Mouse (Mus musculus): ENCODE data around the gene Shoc2.
"Not testable (repeated sequence)": the region's sequence is repeated elsewhere in the genome, so short reads cannot be mapped to it uniquely, and the experiment has no call there.

Shoc2 gene

DNA sequence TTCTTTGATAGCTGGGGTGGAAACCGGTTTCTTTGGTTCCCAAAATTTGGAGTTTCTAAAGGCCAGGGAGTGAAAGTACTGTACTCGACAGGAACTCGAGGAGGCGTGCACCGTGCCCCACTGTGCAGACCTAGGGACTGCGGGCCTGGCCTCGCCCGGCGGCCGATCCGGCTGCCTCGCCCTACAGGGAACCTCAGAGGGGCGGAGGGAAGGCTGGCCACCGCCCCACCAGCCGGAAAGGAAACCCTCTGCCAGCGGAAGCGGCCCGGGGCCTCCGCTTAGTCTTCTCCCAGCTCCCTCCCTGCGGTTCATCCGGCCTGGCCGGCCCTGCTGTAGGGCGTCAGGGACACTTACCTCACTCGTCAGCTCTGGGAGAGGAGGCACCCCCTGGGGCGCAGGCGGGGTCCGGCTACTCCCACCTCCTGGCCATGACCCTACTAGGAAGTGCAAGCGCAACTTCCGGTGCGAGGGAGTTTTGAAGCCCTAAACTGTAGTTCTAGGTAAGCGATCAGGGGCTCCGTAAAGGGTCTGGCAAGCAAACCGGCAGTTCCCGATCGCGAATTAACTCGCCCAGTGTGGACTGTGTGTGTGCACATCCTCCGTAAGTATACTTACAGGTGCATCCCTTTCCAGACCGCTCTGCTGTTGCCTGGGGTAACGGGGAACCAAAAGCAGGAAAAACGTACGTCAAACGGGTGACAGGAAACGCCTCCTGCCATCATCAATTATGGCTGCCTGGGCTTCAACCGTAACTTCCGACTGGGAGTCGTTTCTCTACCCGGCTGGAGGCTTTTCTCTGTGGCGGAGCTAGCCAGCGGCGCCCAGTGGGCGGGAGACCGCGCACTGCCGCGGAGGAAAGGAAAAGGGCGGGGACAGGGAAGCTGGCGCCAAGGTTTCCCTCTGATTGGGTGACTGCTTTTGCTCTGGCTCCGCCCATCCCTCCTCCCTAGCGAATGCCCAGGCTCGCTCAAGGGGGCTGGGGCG, at the start of gene Shoc2, which contains the start of gene Bbip1:
Gene Shoc2, plus strand, starts transcription at position 505 of the 984 bp plus-strand sequence.
Gene Bbip1, minus strand, starts transcription at position 826 of the 984 bp plus-strand sequence.
- DNase-seq (ENCODE audit: low read depth) = peak; percentile 99

DNA sequence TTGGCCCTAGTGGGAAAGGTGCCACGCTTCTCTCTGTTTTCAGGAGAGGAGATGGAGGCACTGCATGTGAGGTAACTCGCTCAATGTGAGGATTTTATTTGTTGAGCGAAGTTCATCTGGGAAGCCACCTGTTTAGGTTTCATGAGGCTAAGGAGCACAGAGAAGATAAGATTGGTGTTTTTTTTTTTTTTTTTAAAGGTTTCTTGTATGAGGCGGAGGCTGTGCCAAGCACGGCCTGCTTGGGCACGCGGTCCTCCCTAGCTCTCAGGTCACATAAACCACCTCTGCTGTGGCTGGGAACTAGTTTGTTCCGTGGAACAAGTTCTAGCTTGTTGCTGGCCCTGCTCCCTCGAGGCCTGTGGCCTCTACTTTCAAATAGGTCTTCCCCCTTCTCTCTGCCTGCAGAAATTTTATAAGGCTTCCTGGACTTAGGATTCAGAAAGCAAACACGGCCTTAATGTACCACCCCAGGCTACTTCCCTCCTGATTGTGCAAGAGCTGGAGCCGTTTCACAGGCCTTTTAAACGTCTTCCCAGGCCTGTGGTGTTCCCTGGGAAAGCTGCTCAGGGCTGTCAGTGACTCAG, 49.5 kb upstream of the Shoc2 start:
- DNase-seq (ENCODE audit: low read depth) = no peak

DNA sequence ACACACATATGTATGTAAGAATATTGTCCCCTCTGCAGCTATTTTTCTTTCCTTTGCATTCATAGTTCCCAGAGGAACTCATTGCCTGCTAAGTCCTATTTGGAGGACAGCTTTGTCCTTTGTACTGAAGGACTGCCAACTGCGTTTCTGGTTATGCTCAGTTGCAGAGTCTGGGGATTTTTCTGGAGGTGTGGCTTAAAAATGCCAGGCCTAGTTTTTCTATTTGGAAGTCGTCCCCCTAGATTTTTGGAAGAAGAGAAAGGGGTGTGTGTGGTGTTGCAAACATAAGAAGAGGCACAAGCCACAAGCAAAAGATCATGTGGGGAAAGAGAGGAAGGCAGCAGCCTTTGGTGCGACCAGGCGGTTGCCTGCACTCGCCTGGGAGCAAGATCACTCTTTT, 46.1 kb upstream of the Shoc2 start:
- DNase-seq (ENCODE audit: low read depth) = no peak

DNA sequence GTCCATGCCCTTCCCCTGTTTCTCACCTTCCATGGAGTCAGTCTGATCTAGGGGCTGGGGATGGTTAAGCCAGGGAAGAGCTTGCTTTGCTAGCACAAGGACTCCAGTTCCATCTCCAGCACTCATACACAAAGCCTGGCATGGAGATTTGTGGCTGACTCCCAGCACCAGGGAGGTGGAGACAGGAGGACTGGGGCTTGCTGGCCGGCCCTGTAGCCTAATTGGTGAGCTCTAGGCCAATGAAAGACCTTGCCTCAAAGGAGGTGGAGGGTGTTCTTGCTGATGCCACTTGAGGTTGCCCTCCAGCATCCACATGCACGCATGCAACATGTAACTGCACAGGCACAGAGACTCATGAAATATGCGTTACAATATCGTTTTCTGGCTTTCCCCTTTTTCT, 45.6 kb upstream of the Shoc2 start:
- DNase-seq (ENCODE audit: low read depth) = no peak

GRCm38 (mm10) chr19:53898970-53899900, 44.9 kb upstream of the Shoc2 start:
- no peak for DNase-seq (ENCODE audit: low read depth)

- no peak for DNase-seq (ENCODE audit: low read depth)
These were observed 44.0 kb upstream of the Shoc2 start for GRCm38 (mm10) chr19:53899941-53900610.

DNA sequence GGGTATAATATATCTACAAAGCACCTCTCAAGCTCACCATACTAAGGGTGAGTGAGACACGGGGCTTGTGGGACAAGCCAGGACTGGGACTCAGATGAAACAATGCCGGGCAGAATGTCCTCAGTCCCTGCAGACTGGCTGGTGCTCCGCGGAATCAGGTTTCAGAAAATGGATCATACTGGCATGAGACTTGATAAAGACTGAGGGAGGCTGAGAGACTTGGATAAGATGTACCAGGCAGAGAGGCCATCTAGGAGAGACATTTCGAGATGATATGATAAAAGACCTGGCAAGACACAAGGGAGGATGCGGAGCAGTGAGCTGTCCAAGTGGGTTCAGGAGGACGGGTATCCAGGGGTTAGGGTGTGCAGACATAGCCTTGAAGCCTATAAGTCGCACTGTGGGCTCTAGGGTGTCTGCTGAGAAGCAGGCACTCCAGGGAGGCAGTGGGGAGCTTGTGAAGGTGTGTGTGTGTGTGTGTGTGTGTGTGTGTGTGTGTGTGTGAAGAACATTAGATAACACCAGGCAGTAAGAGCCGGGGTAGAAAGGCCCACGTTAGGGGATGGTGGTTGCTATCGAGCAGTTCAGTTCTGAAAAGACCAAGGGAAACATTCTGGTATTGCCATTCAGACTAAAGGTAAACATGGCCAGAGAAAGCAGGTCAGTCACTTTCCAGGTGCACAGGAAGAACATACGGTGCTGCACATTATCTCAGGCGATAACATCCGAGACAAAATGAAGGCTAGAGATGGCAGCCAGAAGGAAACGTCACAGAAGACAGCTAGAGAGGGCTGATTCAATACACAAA, 42.0 kb upstream of the Shoc2 start:
- DNase-seq (ENCODE audit: low read depth) = no peak

DNA sequence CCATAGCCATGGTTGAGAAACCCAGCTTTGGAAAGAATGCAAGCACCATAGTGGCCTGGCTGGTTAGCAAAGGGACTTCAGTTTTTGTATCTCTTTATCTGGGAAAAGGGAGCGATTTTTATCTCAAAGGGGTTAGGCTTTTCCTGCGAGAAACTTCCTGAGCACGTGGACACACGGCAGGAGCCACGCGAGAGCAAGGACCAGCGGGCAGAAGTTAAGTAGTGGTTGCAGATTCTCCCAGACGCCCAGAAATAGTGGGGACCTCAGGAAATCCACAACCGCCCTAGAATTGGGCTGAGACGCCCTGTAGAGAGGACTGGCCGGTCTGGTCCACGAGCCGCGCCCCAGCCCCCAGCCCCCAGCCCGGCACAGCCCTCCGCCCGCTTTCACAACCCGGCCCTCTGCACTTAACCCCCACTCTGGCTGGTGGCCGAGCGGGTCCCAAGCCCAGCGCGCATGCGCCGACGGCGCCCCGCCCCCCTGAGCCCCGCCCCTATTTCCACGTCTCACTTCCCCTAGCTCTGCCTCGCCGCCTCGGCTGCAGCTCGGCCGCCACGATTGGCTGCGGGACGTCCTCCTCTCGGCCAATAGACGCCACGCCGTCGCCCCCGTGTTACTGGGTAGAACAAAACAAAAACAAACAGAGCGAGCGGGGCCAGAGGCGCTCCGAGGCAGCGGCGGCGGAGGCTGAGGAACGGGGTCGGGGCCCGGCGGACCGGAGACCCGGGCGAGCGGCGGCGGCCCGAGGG, 41.2 kb upstream of the Shoc2 start:
- DNase-seq (ENCODE audit: low read depth) = peak; percentile 97

DNA sequence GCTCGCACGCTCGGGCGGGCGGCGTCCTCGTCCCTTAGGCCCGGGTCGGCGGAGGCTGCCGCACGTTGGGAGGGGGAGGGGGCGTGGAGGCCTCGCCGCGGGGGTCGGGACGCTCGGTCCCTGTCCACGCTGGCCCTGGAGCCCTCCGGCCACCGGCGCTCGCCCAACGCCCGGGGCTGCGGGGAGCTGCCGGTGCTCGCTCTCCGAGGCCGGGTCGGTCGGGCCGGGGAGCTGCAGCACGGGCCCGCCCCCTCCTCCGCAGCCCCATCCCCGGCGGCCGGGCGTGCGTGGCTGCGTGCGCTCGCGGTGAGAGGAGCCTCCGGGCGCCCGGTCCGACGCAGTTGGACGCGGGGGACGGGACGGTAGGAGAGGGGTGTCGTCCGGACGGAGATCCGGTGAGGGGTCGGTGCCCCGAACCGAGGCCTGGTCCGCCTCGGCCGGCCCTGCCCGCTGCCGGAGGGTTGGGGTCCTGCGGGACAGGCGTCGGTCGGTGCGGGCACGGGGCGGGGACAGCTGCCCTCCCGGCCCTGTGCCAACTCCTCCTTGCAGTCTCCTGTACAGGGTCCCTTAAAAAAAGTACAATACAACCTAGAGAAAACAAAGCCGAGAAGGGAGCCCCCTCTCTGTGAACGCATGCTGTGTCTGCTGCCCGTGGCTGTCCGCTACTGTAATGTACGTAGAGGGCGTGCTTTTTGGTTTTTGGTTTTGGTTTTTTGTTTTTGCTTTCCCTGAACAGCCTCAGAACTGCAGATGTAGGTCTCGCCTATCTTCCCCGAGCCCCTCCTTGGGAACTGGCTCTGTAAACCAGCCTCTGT, 40.4 kb upstream of the Shoc2 start:
- peak; percentile 79 for DNase-seq (ENCODE audit: low read depth)

- peak; percentile 41 for DNase-seq (ENCODE audit: low read depth)
These were observed 39.1 kb upstream of the Shoc2 start for GRCm38 (mm10) chr19:53904833-53905480.

- peak; percentile 62 for DNase-seq (ENCODE audit: low read depth)
These were observed 37.9 kb upstream of the Shoc2 start for GRCm38 (mm10) chr19:53906033-53906702.

- DNase-seq (ENCODE audit: low read depth) = not testable (repeated sequence)
These were observed 37.4 kb upstream of the Shoc2 start for GRCm38 (mm10) chr19:53906703-53907070.

DNA sequence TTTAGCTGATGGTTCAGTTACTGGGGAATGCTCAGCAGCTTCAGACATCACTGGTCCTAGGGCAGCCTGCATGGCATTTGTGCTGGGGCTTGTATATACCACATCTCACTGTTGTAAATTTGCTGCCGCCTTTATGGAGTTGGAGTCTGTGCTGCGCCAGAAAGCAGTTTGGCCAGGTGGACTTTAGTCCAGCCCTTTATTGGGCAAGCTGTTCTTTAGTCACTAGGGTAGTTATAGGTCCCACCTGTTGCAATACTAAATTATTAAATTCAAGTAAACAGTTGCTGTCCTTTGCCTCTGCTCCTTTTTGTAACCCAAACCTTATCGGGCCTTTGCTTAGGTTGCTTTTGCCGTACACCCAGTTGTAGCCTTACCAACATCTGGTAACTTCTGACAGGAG, 29.2 kb upstream of the Shoc2 start:
- no peak for DNase-seq (ENCODE audit: low read depth)

DNA sequence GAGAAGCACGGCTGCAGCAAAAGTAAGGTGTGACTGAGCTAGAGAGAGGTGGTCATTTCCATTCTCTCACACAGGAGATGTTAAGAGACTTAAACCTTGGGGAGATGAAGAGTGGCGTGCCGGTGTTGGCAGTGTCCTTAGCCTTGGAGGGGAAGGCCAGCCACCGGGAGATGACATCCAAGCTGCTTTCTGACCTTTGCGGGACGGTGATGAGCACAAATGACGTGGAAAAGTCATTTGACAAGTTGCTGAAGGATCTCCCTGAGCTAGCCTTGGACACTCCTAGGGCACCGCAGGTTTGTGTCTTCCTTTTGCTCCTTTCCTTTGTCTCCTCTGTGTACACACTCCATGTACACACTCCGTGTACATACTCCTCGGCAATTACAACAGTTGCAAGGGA, 24.6 kb upstream of the Shoc2 start:
- DNase-seq (ENCODE audit: low read depth) = no peak

DNA sequence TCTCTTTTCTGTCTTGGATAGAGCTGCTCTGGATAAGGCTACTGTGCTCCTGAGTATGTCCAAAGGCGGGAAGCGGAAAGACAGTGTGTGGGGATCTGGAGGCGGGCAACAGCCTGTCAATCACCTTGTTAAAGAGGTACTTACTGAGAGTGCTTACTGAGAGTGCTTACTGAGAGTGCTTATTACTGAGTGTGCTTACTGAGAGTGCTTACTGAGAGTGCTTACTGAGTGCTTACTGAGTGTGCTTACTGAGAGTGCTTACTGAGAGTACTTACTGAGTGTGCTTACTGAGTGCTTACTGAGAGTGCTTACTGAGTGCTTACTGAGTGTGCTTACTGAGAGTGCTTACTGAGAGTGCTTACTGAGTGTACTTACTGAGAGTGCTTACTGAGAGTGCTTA, 22.1 kb upstream of the Shoc2 start:
- not testable (repeated sequence) for DNase-seq (ENCODE audit: low read depth)

DNA sequence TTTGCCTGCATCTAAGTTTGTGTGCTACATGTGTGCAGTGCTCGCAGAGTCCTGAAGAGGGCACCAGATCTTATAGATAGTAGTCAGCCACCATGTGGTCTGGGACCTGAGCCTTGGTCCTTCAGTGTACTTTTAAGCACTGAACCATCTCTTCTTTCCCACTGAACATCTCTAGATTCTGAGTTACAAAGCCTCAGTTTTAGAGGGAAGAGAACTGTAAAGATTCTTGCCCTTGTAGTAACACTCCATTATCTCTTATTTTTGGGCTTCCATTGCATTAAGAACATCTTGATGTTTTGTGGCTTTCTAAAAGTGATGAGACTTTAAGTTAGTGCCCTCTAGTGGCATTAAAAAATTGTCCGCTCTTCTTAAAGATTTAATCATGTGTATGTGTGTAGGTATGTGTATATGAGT, 18.8 kb upstream of the Shoc2 start:
- DNase-seq (ENCODE audit: low read depth) = peak; percentile 77

- no peak for DNase-seq (ENCODE audit: low read depth)
These were observed 17.4 kb upstream of the Shoc2 start for GRCm38 (mm10) chr19:53926705-53927104.

DNA sequence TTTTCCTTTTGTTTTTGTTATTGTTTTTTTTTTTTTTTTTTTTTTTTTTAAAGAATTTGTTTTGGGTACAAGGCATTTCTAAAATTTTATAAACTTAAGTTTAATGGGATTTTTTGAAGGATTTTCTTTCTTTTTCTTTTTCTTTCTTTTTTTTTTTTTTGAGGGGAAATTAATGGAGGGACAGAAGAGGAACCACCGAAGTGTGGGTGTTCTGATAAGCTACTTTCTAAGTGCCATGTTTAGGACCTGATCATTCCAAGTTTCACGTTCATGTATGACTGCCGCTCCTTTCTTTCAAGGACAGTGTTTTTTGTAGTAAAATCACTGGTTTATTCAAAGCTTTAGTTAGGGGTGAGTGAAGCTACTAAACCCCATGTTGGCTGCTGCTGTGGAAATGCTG, 14.9 kb upstream of the Shoc2 start:
- DNase-seq (ENCODE audit: low read depth) = no peak

Data from 416B (cell line).